Mouse (Mus musculus) megakaryocyte-erythroid progenitor cell, adult 5-6 weeks (primary cell): ENCODE data around the gene Pkhd1. TPM values are rescaled to one million over a fixed set of nuclear protein-coding genes. Genes with fewer than 3 reads are reported as not detected.
"Not testable (repeated sequence)": the region's sequence is repeated elsewhere in the genome, so short reads cannot be mapped to it uniquely, and the experiment has no call there.

Experiments
- ATAC-seq: replicated peaks from 2 replicates; pipeline ENCODE4 v1.8.0; 2016; ENCODE audit warnings: mild to moderate bottlenecking, inconsistent platforms; ENCODE audit not compliant: severe bottlenecking, poor library complexity, low FRiP score, low TSS enrichment
- total RNA-seq, 2 experiments: library from RNA; stranded (forward) in 1 of 2; stranded (reverse) in 1 of 2; fragments of 200-1000, 215-1000 nt in 1 of 2; fragments of >200 nt in 1 of 2; fragmentation: Nextera tagmentation in 1 of 2; gene quantifications; 2 replicates each; pipeline ENCODE4 v1.2.3; 2014 to 2017

Gene Pkhd1
- total RNA-seq, 2 experiments from 2014 or later, result not detected

DNA sequence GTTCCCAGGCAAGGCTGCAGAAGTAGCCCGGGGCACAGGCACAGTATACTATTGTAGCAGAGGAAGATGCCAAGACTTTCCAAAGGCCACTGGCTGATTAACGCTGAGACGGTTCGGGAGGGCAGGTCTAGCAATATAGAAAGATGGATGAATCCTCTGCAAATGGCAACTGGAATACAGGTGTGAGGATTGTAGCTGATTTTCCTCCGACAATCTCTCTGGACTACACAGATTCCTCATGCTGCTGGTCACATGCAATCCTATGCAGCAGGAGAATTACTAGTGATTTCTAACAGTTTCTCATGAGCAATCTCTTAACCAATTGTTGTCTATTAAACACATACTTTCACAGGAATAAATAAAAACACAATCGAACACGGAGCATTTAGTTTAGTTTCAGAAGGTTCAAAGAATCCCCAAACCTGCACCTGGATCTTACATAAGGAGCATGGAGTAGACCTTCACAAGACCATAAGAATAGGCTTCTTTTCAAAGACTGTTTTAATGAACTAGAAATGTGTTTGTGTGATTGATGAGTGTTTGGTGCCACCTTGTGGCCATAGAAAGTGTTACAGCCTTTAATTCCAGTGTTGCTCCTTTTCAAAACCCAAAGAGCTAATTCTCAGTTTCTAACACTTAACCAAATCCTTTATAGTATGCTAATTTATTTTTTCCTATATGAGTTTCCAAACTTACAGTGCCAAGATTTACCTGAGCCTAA lies 104.3 kb downstream of the Pkhd1 start:
- ATAC-seq, result peak; percentile 73

DNA sequence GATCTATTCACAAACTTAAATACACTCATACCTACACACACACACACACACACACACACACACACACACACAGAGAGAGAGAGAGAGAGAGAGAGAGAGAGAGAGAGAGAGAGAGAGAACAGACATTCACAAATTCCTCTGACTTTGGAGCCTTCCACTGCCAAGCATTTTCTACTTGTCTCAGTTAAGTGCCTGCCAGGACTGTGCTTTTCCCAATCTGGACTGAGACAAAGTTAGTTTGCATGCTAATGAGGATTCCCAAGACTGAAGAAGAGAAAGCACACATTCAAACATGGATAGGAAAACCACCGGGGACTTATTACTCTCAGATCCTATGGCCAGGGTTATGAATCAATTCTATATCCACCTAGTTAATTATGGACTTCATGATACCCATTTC lies 118.9 kb downstream of the Pkhd1 start:
- no peak for ATAC-seq

DNA sequence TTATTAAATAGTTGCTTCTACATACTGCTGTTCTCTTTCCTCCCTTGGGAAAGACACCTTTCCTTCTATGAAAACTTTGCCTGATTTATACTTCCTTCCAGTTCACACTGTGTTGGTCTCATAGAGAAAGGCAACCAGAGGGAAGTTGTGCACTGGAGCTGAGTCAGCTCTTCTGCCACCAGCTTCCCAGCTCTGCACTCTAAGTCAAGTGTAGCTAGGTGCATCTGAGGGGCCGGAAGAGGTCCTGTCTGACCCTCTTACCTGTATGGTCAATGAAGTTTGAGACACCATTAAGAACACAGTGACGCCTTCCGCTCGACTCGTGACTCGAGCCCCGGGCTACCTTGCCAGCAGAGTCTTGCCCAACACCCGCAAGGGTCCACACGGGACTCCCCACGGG lies 131.8 kb downstream of the Pkhd1 start:
- no peak for ATAC-seq

DNA sequence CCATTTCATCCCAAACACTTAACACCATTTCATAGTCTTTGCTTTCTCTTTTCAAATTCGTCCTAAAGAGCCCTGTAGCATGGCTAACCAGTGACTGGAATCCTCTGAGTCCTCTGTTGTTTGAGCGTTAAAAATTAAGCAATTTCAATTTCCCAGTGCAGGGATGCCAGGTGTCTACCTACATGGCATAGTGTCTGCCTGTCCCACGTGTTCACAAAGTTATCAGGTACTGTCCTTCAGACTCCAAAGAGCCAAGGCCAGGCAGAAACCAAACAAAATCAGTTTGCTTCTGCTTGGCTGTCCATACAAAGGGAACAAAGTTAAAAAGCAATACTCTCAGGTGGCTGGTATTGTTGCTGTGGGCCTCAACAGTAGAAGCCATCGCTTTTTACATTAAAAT lies 136.0 kb downstream of the Pkhd1 start:
- ATAC-seq, result no peak

DNA sequence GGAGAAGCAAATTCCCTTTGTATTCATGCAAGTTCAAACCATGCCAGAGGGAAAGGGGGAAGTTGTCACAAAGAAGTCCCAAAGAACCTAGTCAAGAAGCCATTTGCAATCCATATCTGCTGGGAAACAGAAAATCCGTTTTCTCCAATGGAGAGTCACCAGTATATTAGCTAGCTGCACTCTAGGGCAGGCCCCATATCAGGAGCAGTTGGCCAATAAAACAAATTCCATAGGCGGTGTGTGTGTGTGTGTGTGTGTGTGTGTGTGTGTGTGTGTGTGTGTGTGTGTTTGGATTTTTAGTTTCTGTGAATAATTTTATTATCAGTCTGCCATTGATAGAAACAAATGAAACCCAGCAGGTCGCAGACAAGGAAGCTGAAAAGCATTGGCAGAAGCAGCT lies 139.2 kb downstream of the Pkhd1 start:
- ATAC-seq, result no peak

DNA sequence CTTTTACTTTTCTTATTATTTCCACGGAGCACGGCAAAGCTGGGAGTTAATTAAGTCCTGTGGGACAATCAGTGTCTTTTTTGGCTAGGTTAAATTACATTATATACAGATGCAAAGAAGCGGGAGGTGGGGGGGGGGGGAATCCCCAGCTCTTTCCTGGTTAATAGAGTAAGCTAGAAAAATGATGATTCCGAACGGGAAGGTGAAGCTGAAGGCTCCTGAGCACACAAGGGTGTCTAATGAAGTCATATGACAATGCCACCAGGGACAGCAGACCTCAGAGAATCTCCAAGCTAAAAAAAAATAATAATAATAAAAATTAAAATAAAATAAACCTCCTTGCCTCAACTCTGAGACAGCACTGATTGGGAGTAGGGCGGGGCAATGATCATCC lies 139.6 kb downstream of the Pkhd1 start:
- ATAC-seq, result no peak

DNA sequence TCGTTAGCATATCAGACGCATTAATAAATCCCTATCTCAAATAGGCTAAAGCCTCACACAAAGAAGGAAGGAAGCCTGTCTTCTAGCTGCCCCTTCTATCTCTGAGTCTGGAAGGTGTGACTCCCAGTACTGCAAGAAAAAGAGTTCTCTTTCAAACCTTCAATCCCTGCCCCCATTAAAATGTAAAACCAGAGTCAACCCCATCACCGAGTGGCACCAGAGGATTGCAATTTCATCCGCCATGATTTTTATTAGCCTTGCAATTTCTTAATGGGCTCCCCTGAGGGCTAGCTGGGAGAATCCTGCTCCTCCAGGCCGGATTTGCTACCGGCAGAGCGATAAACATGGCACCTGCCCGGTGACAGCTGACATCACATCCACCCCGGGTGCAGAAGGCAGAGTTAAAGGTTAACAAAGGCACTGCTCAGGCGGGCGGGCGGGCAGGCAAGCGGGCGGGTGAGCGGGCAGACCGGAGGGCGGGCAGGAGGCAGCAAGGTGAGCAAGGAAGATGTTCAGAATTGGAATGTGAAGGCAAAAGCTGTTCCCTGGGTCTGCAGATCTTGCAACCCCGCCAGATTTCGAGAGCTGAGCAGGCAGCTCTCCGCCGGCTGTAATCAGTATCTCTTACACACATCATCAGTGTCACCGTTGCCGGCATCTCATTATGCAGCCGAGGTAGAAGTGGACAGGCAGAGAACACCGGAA lies 140.2 kb downstream of the Pkhd1 start:
- ATAC-seq, result no peak

DNA sequence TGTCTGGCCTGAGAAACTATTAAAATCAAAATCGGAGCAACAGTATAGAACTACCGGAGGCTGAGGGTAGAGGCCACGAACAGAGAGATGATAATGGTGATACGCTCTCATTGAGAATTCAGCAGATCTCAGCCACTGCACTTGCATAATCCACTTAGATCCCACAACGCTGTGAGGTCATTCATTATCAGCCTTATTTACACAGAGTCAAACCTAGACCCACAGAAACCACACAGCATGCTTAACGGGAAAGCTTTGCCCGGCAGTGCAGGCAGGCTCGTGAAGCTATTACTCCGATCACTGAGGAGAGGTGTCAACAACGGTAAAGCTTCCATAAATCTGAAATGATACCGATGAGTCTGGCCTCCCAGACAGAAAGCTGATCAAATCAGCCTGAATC lies 147.1 kb downstream of the Pkhd1 start:
- no peak for ATAC-seq

DNA sequence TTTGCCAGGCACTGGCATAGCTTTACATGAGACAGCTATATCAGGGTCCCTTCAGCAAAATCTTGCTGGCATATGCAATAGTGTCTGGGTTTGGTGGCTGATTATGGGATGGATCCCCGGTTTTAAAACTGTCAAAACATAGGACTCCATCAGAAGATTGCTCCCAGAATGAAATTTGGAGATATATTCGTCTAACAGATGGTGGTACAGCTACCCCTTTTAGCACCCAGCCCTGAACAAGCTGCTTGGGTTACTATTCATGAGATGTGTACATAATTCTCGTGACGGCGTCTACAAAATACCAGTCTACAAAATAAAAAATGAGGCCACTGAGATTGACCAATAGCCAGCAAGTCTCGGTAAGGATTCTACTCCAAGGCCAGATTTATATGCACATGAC lies 147.5 kb downstream of the Pkhd1 start:
- no peak for ATAC-seq

DNA sequence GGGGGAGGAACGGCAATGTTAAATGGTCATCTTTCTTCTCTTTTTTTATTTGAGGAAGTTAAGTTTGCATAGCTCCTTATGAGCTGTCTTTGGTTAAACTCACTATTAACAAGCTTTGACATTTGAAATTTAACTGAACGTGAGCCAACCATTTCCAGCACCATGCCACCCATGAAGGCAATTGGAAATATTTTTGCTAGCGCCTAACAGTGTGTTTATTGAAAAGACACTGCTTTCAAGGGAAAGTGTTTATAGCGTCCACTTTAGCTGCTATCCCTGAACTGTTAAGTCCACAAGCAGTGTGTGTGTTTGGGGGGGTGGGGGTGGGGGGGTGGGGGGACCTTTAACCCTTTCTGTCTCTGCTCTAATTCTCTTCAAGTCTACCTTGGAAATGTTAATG lies 151.4 kb downstream of the Pkhd1 start:
- no peak for ATAC-seq

DNA sequence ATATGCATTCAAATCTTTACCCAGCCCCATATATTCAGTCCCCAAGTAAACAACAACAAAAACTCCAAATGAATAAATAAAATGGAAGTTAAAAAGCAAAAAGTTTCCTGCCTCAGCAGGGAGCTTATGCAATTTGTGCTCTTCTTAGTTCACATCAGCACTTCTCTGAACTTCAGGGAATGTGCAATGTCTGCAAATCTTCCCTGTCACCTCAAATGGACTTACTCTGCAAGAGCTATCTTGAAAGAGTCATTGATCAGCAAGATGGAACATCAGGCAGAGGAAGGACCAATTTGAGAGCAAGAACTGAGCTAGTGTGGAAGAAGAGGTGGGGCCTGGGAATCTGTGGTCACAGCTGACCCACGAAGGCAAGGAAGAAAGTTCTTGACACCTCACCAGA lies 163.2 kb downstream of the Pkhd1 start:
- ATAC-seq, result no peak

DNA sequence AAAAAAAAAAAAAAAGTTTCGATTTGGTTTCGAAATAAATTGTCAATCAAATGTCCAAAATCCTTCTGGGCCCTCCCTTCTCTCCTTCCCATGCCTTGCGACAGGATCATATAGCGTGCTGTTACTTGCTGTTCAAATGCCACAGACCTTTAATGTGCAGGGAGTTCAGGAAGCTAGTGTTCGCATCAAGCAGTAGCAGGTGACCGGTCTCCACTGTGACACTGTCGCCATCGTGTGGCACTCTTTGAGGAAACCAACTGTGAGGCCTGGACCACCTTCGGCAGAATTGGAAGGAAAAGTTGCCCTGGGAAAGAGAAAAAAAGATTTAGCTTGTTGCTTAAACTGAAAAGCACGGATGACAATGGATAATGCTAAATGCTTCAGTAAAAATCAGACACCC lies 167.8 kb downstream of the Pkhd1 start:
- ATAC-seq, result no peak

DNA sequence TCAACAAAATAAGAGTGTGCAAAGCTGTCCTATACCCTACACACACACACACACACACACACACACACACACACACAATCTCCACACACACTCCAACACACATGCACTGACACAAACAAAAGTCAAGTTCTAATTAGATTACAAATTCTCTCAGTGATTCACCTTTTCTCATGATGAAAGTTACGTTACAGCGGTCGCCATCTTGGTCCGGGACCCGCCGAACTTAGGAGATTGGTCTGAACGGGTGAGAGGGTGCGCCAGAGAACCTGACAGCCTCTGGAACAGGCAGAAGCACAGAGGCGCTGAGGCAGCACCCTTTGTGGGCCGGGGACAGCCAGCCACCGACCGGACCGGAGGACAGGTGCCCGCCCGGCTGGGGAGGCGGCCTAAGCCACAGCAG lies 185.8 kb downstream of the Pkhd1 start:
- not testable (repeated sequence) for ATAC-seq

DNA sequence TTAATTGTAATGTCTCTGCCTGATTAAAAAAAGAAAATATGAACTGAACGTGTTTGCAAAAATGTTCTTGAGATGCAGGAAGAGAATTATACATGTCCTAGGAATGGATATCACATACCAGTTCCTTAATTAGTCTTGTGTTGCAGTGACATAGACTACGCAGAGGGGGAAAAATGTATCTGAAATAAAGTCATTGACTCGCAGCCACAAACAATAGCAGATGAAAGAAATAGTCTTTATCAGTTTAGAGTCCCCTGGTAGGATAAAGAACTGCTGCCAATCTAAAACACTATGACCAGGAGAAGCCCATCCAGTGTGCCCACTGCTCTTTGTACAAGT lies 188.8 kb downstream of the Pkhd1 start:
- ATAC-seq, result no peak

DNA sequence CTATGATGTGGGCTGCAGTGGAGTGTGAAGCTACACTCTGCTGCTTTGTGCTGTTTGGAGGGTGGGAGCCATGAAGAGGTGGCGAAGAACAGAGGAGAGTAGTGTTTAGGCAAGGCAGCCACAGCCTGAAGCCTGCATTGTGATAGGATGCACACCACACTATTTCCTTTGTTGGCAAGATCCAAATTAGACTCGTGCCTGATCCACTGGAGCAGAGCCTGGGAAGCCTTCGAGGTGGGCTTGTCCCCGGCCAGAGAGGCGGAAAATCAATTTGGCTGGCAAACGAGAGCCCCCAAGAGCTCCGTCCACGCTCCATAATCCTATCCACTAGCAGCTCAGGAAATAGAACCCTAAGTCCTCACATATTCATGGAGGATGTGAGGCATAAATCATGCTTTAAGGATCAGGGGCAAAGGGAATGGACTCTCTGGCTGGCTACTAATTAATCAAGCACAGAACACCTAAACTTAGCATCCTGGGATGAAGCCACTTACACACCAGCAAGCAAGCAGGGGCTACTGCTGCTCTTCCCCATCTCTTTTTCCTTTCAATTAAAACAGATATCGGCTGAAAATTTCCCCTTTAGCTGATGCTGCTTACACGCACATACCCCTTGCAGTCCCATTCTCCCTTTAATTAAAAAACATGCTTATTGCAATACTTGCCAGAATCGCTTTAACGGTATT lies 189.4 kb downstream of the Pkhd1 start:
- no peak for ATAC-seq

DNA sequence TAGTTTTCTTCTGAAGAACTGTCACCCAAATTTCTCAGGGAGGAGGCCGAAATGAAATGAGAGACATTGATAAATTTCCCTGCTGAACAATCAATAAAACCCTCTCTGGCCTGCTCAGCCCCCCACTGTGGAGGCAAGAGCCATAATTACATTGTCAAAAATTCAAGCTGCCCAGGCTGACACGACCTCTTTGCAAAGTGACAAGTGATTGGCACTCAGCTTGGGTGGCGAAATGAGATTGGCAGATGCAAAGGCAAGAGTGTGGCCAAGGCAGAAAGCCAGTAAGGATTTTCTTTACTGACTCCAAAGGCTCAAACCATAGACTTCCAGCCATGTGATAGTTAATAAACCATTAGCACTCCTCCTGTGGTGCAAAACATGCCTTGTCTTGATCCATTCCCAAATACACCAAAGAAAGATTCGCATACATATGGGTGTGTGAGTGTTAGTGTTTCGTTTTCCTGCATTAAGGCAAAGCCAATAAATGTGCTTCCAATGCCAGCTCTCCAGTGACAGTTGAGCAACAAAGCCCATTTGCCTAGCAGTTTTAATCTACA lies 208.4 kb downstream of the Pkhd1 start:
- ATAC-seq, result no peak

DNA sequence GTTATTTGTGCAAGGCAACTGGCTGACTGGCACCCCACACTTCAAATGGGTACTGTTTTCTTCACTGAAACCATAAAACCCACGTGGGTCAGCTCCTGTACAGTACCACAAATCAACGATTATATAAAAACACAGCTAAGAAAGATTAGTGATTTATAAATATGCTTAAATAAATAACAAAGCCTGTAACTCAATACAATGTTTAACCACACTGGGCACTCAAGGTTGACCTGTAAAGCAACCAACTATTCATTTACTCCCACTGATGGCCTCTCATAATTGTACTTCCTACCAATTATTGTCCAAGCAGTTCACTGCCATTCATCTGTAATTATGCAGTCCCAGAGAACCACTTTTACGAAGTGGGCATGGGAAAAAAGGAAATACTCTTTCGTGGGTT lies 219.5 kb downstream of the Pkhd1 start:
- ATAC-seq, result no peak

DNA sequence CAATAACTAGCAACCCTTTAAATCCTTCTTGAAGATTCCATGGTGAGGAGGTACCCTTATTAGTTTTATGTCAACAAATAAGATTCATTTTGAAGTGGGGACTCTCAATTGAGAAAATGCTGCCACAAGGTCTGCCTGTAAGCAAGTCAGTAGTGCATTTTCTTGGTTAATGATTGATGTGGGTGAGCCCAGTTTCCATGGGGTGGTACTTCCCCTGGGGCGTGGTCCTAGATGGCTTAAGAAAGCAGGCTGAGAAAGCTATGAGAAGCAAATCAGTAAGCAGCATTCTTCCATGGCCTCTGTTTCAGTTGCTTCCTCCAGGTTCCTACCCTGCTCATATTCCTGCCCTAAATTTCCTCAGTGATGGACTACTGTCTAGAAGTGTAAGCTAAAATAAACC lies 253.4 kb downstream of the Pkhd1 start:
- no peak for ATAC-seq

DNA sequence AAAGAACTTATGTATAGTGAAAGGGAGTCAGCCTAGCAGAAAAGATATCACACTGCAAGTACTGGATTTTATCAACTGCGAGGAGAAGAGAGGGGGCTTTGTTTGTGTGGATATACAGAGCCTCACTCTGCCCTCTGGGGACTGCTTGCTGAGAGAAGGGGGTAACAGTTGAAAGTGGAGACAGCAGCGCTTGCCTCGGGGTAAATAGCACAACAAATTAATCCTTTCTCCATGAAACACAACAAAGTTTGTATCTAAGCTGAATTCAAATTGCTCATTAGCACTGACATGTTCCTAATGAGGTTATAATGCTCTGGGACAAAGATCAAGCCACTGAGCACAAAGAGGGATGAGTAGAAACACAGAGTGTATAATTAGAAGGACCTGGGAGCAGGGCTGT lies 273.2 kb downstream of the Pkhd1 start:
- no peak for ATAC-seq

DNA sequence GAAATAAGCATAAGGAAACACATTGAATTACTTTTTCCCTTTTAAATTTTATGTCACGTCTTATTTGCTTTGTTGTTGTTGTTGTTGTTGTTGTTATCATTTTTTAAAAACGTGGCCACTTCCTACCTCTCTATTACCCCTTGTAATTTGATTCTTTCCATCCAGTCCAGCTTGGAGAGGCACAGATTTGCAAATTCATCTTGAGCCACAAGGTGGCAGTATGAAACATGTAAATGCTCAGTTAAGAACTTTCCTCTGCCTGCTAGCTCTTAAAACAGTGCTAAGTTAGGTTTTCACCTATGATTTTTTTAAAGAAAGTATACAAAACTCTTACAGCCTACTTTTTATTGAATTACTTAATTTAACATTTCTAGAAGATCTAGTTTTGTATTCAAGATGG lies 306.4 kb downstream of the Pkhd1 start:
- no peak for ATAC-seq

DNA sequence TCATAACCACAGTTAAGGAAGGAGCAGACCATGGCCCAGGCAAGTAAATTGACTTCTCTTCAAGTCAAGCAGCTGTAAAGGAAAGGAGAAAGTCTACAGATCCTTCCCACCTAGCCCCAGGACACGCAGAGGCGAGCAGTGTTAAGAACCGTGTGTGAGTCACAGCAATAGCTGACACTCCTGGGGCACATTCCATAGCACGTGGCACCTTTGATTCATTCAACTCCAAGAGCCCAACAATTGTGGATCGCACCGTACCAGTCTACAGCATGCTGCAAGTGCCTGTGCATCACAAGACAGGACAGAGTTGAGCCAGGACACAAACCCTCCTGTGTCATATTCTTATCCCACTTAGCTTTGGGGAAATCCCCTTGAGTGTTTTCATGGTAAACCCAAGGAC lies 306.9 kb downstream of the Pkhd1 start:
- no peak for ATAC-seq
